Mouse (Mus musculus) lung, postnatal 10 days (tissue): ENCODE measurements at regions not wholly inside any gene's neighbourhood (a gene's known extent, or its start where the extent isn't known, plus 50 kb on each side); places are given as distances from the start of the nearest gene placed in this dataset.

Experiments
- DNase-seq: peaks from one replicate; pipeline ENCODE4 v3.0.0; 2021

DNA sequence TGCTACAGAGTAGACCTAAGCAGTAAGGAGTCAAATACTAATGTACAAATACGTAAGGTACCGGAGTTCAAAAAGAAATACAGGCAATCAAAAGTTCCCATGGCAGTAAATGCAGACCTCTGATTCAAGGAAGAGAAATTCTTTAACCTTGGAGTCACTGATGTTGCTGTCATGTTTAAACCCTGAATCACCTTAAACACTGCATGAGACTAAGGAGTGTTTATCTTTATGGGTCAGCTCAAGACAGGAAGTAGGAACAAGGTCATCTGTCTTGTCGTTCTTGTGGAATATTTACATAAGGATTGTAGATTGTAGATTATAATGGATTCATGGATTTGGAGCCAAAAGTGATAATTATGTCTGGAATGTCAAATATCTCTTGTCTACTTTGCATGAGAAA lies 1708.7 kb upstream of the Slc10a2 start:
- no peak for DNase-seq

- DNase-seq, result no peak
These were observed 1702.0 kb upstream of the Slc10a2 start for GRCm38 (mm10) chr8:6807116-6807515.

DNA sequence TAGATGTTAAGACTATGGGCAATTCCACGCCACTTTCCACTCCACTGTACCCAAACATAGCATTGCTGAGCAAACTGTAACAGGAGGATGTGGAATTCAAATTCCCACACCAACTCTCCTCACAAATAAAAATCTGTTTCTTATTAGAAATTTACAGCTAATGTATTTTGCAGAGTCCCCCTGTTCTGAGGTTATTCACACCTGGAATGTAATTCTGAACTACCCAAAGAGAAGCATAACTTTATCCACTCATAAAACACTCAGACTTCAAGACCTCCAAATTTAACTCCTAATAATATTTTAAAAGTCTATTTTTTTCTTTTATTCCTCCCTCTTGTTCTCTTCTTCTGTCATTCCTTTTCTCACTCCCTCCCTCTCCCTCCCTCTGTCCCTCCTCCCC lies 1698.0 kb upstream of the Slc10a2 start:
- no peak for DNase-seq

GRCm38 (mm10) chr8:6801076-6801475 lies 1695.9 kb upstream of the Slc10a2 start:
- no peak for DNase-seq

DNA sequence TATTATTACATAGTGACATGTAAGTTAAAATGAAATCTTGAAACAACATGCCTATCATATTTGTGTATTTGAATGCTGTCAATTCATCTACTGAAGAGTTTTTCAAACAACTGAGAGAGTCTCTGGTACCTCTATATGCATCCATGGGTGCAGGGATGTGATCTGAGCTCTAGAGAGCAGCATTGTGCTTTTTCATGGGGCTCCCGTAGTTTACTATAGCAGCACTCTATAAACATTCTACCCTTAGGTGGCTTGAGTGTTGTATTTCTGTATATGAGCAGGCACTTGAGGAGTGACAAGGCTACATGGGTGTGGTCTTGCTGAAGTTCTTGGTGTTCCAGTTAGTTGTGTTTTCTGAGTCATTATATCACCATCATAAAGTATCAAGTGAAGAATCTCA lies 1683.9 kb upstream of the Slc10a2 start:
- peak; percentile 2 for DNase-seq

GRCm38 (mm10) chr8:6780983-6781382 lies 1675.8 kb upstream of the Slc10a2 start:
- DNase-seq, result no peak

DNA sequence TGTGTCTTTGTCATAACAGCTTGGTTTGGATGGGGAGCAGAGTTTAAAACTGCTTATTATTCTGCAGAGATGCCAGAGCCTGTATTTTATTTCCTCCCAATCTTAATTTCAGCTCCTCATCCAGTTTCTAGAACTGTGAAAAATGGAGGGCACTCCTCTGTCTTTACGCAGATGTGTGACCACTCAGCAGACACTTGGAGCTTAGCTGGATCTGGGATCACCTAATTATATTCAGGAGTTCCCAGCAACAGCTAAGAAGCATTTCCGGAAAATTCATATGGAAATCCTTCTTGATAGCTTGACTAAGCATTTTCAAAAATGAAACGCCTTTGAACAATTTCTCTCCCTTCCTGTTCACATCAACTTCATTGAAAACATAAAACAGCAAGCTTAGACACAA lies 1670.0 kb upstream of the Slc10a2 start:
- DNase-seq, result no peak

- no peak for DNase-seq
These were observed 1624.4 kb upstream of the Slc10a2 start for GRCm38 (mm10) chr8:6729571-6729970.

DNA sequence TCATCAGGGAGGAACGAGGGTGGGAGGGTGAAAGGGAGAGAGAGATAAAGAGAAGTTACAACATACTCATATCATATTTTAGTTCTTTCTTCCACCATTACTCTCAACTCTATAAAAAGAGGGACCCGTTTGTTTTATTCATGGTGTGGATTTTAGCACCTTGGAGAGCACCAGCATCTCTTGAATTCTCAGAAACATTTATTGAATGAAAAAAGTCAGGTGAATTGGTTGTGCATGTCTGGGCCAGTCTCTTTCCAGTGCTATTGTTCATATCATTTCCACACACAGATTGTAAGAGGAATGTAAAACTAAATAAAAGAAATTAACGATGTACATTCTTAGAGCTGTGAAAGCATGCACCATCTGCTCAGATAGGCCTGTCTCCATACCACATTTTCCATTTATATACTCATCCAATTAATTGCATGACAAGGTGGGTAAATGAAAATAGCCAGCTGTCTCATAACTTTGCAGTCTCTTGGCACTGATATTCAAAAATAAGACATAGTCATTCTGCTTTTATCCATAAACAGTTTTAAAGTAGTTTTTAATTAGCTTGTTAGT lies 1603.8 kb upstream of the Slc10a2 start:
- DNase-seq, result no peak

DNA sequence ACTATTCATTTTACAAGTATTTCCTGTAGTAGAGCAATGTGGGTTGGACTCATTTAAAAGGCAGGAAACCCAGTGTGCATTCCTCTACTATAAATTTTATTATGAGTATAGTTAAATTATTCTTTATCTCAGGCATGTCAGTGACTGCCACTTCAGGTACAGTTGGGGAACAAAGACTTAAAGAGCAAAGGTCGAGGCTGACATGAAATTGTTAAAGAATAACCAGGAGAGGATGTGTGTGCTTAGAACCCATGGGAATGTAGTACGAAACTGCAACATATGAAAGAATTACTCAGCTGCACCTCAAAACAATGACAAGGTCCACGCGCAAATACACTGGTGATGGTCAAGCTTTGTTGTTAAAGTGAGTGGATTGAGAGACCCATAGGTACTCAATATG lies 1583.4 kb upstream of the Slc10a2 start:
- DNase-seq, result no peak

GRCm38 (mm10) chr8:6658860-6659259 lies 1553.7 kb upstream of the Slc10a2 start:
- no peak for DNase-seq

- DNase-seq, result peak; percentile 1
These were observed 1552.4 kb upstream of the Slc10a2 start for GRCm38 (mm10) chr8:6657451-6657990.

- no peak for DNase-seq
These were observed 1547.0 kb upstream of the Slc10a2 start for GRCm38 (mm10) chr8:6652180-6652579.

DNA sequence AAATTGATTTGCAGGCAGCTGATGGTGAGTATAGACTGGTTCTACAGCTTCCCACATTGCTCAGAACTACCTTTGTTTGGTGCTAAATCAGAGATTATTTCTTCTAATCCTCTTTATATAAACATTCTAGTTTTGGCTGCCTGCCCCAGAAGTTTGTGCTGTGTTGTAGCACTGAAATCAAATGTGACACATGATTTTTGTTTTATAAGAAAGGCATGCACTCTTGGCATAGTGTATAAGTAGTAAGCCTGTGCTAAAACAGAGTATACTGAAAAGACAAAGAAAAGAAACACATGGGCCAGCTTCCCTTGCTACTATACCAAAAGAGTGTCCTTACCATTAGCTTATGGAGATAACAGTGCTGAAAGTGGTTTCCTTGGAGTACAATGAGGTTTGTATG lies 1542.9 kb upstream of the Slc10a2 start:
- no peak for DNase-seq

- no peak for DNase-seq
These were observed 1540.3 kb upstream of the Slc10a2 start for GRCm38 (mm10) chr8:6645287-6645957.

DNA sequence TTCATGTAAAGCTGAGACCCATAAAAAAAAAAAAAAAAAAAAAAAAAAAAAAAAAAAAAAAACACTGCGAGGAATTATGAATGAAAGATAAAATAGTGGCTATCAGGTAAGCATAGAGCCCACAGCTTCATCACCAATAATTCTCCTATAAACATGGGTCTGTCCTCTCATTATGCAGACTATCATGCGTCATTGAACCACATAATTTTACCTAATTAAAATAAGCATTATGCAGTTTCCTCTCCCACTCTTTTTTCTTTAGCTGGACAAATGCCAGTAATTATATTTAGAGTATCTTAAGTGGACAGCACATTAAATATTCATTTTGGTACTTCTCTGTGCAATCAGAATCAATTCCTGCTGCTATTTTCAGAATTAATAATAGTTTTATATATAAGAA lies 1539.2 kb upstream of the Slc10a2 start:
- no peak for DNase-seq

DNA sequence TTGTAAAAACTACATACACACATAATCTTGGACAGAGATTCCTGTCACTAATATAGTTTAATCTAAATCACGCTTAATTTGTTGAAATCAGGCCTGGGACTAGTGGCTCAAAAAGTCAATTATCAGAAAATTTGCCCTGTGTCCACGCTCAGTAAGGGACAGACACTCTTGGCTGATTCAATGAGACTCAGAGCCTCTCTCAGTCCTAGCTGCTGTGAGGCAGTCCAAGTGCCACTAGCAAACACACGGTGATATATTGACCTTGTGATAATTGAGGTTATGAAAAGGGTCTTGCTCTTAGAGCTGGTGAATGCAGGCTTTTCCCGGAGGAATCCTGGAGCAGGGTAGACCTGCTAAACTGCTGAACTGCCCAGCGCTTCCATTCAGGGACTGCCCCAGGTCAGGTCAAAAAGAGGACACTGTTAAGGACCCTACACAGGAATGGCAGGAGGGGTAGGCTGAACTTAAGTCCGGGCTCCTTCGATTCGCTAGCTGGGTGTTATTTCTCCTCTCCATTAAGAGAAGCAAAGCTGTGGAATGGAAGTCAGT lies 1521.9 kb upstream of the Slc10a2 start:
- no peak for DNase-seq

DNA sequence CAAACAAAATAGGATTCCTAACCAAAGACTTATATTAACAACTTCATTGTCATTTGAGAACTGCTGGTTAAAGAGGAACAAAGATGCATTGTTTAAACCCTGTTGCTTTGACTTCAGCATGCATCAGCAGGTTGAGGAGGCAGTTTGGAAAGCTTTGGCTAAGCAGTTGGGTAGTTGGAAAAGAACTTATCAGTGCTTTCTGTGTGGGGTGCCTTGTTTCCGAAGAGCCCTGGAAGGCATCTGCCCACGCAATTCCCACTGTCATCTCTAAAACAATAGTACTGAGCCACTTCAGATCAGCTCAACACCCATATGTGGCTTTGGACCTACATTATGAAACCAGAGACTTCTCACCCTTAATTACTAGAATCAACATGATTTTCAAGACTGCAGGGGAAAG lies 1503.7 kb upstream of the Slc10a2 start:
- DNase-seq, result no peak

- DNase-seq, result no peak
These were observed 1501.8 kb upstream of the Slc10a2 start for GRCm38 (mm10) chr8:6606854-6607535.

DNA sequence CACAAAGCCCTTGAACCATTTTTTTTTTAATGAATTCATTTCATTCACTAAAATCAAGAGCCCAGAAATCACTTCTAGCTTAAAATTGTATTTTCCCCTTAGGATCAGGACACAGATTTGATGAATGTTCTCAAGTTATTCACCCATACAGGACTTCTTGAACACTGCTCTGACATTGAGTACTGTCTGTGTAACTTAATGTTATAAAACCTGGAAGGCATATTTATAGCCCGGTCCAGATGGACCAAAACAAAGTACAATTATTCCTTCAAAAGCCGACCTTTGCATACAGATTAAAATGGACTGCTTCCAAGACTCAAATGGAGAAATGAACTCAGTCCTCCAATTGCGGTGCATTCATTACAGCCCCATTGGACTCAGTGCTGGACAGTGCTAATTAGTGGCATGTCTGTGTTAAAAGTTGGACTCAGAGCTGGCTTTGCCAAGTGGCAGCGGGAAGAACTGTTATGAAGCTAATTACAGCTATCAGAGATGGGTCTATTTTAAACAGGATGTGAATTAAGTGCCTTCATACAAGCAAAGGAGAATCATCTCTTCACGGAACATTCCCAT lies 1499.2 kb upstream of the Slc10a2 start:
- DNase-seq, result no peak

GRCm38 (mm10) chr8:6590146-6590545 lies 1485.0 kb upstream of the Slc10a2 start:
- DNase-seq, result no peak

- no peak for DNase-seq
These were observed 1478.4 kb upstream of the Slc10a2 start for GRCm38 (mm10) chr8:6583337-6584096.

- DNase-seq, result no peak
These were observed 1477.6 kb upstream of the Slc10a2 start for GRCm38 (mm10) chr8:6582732-6583131.
